Mouse (Mus musculus): ENCODE measurements around the gene Wdfy2. TPM values are rescaled to one million over a fixed set of nuclear protein-coding genes. Genes with fewer than 3 reads are reported as not detected.

Wdfy2 gene
- polyA plus RNA-seq, 1 experiment = 4.4 TPM

DNA sequence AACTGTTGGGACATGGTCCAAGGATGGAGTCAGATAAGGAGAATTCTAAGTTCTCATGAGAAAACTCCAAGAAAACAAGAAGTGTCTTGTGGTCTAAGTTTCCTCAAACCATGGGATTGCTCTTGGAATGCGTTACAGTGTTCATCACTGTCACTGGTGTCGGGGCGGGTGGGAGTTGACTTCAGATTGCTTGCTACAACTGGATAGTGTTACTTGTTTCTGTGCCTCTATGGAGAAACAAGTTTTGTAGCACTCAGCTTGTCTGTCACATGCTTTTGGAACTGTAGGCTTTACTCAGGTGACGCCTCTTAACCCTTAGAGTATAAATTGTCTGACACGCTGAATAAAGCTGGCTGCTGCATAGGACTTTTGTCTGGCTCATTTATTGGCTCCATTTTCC, 34.3 kb upstream of the Wdfy2 start:
- Histone ChIP-seq H3K27me3 (ENCODE audit: control insufficient read depth, insufficient read depth, insufficient read length) (no peaks in the 10 kb centered on the region), H3K4me2 (ENCODE audit: low read depth) (no peak overlapping the region), H3K4me3 (no peak overlapping the region), H3K36me3 (ENCODE audit: control insufficient read depth, insufficient read depth) (no peaks in the 10 kb centered on the region), H3K79me2 (ENCODE audit: control insufficient read depth, insufficient read depth) (no peaks in the 10 kb centered on the region), H3ac (ENCODE audit: control insufficient read depth, insufficient read length) (no peak overlapping the region)
- no peak for TF ChIP-seq E2F4 (IDR thresholded peaks at IDR 0.05; ENCODE audit: insufficient read depth)
- no peak for TF ChIP-seq MYOG (IDR thresholded peaks at IDR 0.05; ENCODE audit: control insufficient read depth in 1 of 3, insufficient read depth in 1 of 3, insufficient read length in 2 of 3, low read depth in 2 of 3)
- no peak for TF ChIP-seq POLR2A (IDR thresholded peaks at IDR 0.05; ENCODE audit: insufficient read length, low read depth)
- no peak for TF ChIP-seq TCF3 (IDR thresholded peaks at IDR 0.05; ENCODE audit: insufficient read length, low read depth)
- no peak for TF ChIP-seq REST (IDR thresholded peaks at IDR 0.05; ENCODE audit: insufficient read depth, insufficient read length)
- no peak for TF ChIP-seq CEBPB (IDR thresholded peaks at IDR 0.05; ENCODE audit: insufficient read depth, poor library complexity, severe bottlenecking)
- TF ChIP-seq SRF (IDR thresholded peaks at IDR 0.05; ENCODE audit: control insufficient read depth, insufficient read length, low read depth) = no peak
- TF ChIP-seq POLR2AphosphoS2 (IDR thresholded peaks at IDR 0.05; ENCODE audit: insufficient read length, low read depth) = no peak
- no peak for TF ChIP-seq MYOD1 (IDR thresholded peaks at IDR 0.05; ENCODE audit: control insufficient read depth in 1 of 3, insufficient read length in 2 of 3, low read depth in 2 of 3)
- no peak for TF ChIP-seq MAX (IDR thresholded peaks at IDR 0.05; ENCODE audit: low read depth)
- TF ChIP-seq TCF12 (IDR thresholded peaks at IDR 0.05; ENCODE audit: insufficient read depth, poor library complexity, severe bottlenecking) = no peak
- no peak for TF ChIP-seq USF1 (IDR thresholded peaks at IDR 0.05; ENCODE audit: low read depth)

- no peak overlapping the region for H3ac ChIP-seq (ENCODE audit: control insufficient read depth, insufficient read length)
- H3K36me3 ChIP-seq (ENCODE audit: control insufficient read depth, insufficient read depth) = no peaks in the 10 kb centered on the region
- no peaks in the 10 kb centered on the region for H3K27me3 ChIP-seq (ENCODE audit: control insufficient read depth, insufficient read depth, insufficient read length)
- H3K4me3 ChIP-seq = no peak overlapping the region
- peak overlapping the region; percentile 63 for H3K4me2 ChIP-seq (ENCODE audit: low read depth)
- no peak for TF ChIP-seq POLR2AphosphoS2 (IDR thresholded peaks at IDR 0.05; ENCODE audit: insufficient read length, low read depth)
- TF ChIP-seq USF1 (IDR thresholded peaks at IDR 0.05; ENCODE audit: low read depth) = no peak
- TF ChIP-seq TCF12 (IDR thresholded peaks at IDR 0.05; ENCODE audit: insufficient read depth, poor library complexity, severe bottlenecking) = no peak
- TF ChIP-seq CEBPB (IDR thresholded peaks at IDR 0.05; ENCODE audit: insufficient read depth, poor library complexity, severe bottlenecking) = no peak
- no peak for TF ChIP-seq REST (IDR thresholded peaks at IDR 0.05; ENCODE audit: insufficient read depth, insufficient read length)
- TF ChIP-seq MAX (IDR thresholded peaks at IDR 0.05; ENCODE audit: low read depth) = no peak
- TF ChIP-seq POLR2A (IDR thresholded peaks at IDR 0.05; ENCODE audit: insufficient read length, low read depth) = no peak
- no peak for TF ChIP-seq TCF3 (IDR thresholded peaks at IDR 0.05; ENCODE audit: insufficient read length, low read depth)
- no peak for TF ChIP-seq E2F4 (IDR thresholded peaks at IDR 0.05; ENCODE audit: insufficient read depth)
- TF ChIP-seq MYOD1 (IDR thresholded peaks at IDR 0.05; ENCODE audit: control insufficient read depth in 1 of 3, insufficient read length in 2 of 3, low read depth in 2 of 3) = no peak
- no peaks in the 10 kb centered on the region for H3K79me2 ChIP-seq (ENCODE audit: control insufficient read depth, insufficient read depth)
Observed at GRCm38 (mm10) chr14:62806921-62807320, 30.6 kb upstream of the Wdfy2 start.

DNA sequence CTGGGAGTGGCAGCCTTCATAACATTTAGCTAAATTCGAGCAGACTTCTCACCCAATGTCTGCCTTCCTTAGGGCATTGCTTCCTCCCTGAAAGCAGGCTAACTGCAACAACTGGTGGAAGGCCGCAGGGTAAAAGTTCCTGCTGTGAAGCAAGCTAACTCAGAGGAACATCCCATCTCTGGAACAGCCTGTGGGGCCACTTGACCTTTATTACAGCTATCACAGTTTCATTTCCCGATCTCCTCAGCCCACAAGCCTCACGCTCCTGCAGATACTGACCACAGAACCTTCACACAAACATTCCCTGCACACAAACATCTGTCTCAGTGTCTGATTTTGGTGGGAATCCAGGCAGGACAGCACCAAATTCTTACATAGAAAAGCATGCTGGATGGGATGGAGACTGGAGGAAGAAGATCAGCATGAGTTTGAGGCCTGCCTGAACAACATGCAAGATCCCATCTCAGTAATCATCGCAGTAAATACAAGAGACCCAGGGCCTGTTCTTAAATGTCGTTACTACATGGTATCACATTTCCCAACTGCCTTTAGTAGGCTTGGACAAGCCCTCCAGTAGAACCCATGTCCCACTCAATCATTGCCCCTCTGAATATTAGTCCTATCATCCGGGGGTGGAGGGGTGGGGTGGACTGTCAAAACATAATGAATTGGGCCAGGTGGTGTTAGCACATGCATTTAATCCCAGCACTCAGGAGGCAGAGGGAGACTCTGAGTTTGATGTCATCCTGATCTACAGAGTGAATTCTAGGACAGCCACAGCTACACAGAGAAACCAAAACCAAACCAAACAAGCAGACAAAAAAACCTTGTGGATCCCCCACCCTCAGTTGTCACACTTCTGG, 28.6 kb upstream of the Wdfy2 start:
- H3K36me3 ChIP-seq (ENCODE audit: control insufficient read depth, insufficient read depth) = no peaks in the 10 kb centered on the region
- no peak overlapping the region for H3ac ChIP-seq (ENCODE audit: control insufficient read depth, insufficient read length)
- TF ChIP-seq POLR2A (IDR thresholded peaks at IDR 0.05; ENCODE audit: insufficient read length, low read depth) (no peak), USF1 (IDR thresholded peaks at IDR 0.05; ENCODE audit: low read depth) (no peak), SRF (IDR thresholded peaks at IDR 0.05; ENCODE audit: control insufficient read depth, insufficient read length, low read depth) (no peak), MYOD1 (IDR thresholded peaks at IDR 0.05; ENCODE audit: control insufficient read depth in 1 of 3, insufficient read length in 2 of 3, low read depth in 2 of 3) (peak in 2 of 3 experiments; percentile 72 to 85), TCF12 (IDR thresholded peaks at IDR 0.05; ENCODE audit: insufficient read depth, poor library complexity, severe bottlenecking) (peak; percentile 27), E2F4 (IDR thresholded peaks at IDR 0.05; ENCODE audit: insufficient read depth) (no peak), MAX (IDR thresholded peaks at IDR 0.05; ENCODE audit: low read depth) (peak; percentile 44), CEBPB (IDR thresholded peaks at IDR 0.05; ENCODE audit: insufficient read depth, poor library complexity, severe bottlenecking) (no peak), POLR2AphosphoS2 (IDR thresholded peaks at IDR 0.05; ENCODE audit: insufficient read length, low read depth) (no peak), REST (IDR thresholded peaks at IDR 0.05; ENCODE audit: insufficient read depth, insufficient read length) (no peak), TCF3 (IDR thresholded peaks at IDR 0.05; ENCODE audit: insufficient read length, low read depth) (no peak), MYOG (IDR thresholded peaks at IDR 0.05; ENCODE audit: control insufficient read depth in 1 of 3, insufficient read depth in 1 of 3, insufficient read length in 2 of 3, low read depth in 2 of 3) (peak in 1 of 3 experiments; percentile 9)
- H3K4me3 ChIP-seq = no peak overlapping the region
- peak overlapping the region; percentile 39 for H3K4me2 ChIP-seq (ENCODE audit: low read depth)
- no peaks in the 10 kb centered on the region for H3K79me2 ChIP-seq (ENCODE audit: control insufficient read depth, insufficient read depth)
- no peaks in the 10 kb centered on the region for H3K27me3 ChIP-seq (ENCODE audit: control insufficient read depth, insufficient read depth, insufficient read length)

DNA sequence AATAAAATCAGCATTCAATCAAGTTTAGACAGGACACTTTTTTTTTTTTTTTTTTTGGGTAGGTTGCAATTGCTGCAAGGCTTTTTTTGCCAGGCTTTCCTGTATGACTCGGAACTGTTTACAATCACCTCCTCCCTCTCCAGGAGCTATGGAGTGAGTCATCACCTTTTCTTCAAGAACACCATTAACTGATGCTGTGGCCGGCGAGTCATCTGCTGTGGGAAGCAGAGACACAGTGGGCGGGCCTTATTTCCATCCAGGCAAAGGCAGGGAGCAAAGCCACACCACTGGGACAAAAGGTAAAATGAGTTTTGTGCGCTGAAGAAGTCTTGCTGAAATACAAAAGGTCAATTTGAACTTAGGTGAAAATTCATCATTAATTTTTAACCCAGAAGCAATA, 24.7 kb upstream of the Wdfy2 start:
- peak overlapping the region; percentile 8 for H3K4me2 ChIP-seq (ENCODE audit: low read depth)
- H3ac ChIP-seq (ENCODE audit: control insufficient read depth, insufficient read length) = no peak overlapping the region
- no peaks in the 10 kb centered on the region for H3K36me3 ChIP-seq (ENCODE audit: control insufficient read depth, insufficient read depth)
- no peak overlapping the region for H3K4me3 ChIP-seq
- no peaks in the 10 kb centered on the region for H3K79me2 ChIP-seq (ENCODE audit: control insufficient read depth, insufficient read depth)
- H3K27me3 ChIP-seq (ENCODE audit: control insufficient read depth, insufficient read depth, insufficient read length) = no peaks in the 10 kb centered on the region
- TF ChIP-seq MAX (IDR thresholded peaks at IDR 0.05; ENCODE audit: low read depth) (no peak), CEBPB (IDR thresholded peaks at IDR 0.05; ENCODE audit: insufficient read depth, poor library complexity, severe bottlenecking) (no peak), E2F4 (IDR thresholded peaks at IDR 0.05; ENCODE audit: insufficient read depth) (no peak), SRF (IDR thresholded peaks at IDR 0.05; ENCODE audit: control insufficient read depth, insufficient read length, low read depth) (no peak), MYOD1 (IDR thresholded peaks at IDR 0.05; ENCODE audit: control insufficient read depth in 1 of 3, insufficient read length in 2 of 3, low read depth in 2 of 3) (no peak), POLR2A (IDR thresholded peaks at IDR 0.05; ENCODE audit: insufficient read length, low read depth) (no peak), REST (IDR thresholded peaks at IDR 0.05; ENCODE audit: insufficient read depth, insufficient read length) (no peak), TCF12 (IDR thresholded peaks at IDR 0.05; ENCODE audit: insufficient read depth, poor library complexity, severe bottlenecking) (no peak), TCF3 (IDR thresholded peaks at IDR 0.05; ENCODE audit: insufficient read length, low read depth) (no peak)

Measured in myocyte (in vitro differentiated cells).